Mouse (Mus musculus) right cerebral cortex, postnatal 36 days (tissue): ENCODE results near the gene Ifi27l2a.
"Not testable (repeated sequence)": the region's sequence is repeated elsewhere in the genome, so short reads cannot be mapped to it uniquely, and the experiment has no call there.

Source experiments
- DNase-seq, 2 experiments: peaks; one replicate each; pipeline ENCODE4 v3.0.0; 2022; ENCODE audit warnings: low spot score in 2 of 2, mixed read lengths in 1 of 2

The Ifi27l2a gene

GRCm38 (mm10) chr12:103443524-103443923 is at the start of gene Ifi27l2a:
Gene Ifi27l2a (minus strand): TSS chr12:103443680.
- DNase-seq: no peak

GRCm38 (mm10) chr12:103492767-103493166 is 49.3 kb upstream of the Ifi27l2a start:
- DNase-seq: peak; percentile 32 to 38

GRCm38 (mm10) chr12:103491091-103491730 is 47.7 kb upstream of the Ifi27l2a start:
- DNase-seq: no peak

GRCm38 (mm10) chr12:103487750-103488149 is 44.3 kb upstream of the Ifi27l2a start:
- DNase-seq: no peak

GRCm38 (mm10) chr12:103487276-103487675 is 43.8 kb upstream of the Ifi27l2a start:
- no peak for DNase-seq

- no peak for DNase-seq
These were observed 43.2 kb upstream of the Ifi27l2a start for GRCm38 (mm10) chr12:103486726-103487125.

- DNase-seq: not testable (repeated sequence)
These were observed 40.9 kb upstream of the Ifi27l2a start for GRCm38 (mm10) chr12:103484200-103484972.

GRCm38 (mm10) chr12:103482781-103483180 is 39.3 kb upstream of the Ifi27l2a start:
- DNase-seq: no peak

GRCm38 (mm10) chr12:103481671-103482070 is 38.2 kb upstream of the Ifi27l2a start:
- DNase-seq: no peak

- DNase-seq: no peak
These were observed 34.1 kb upstream of the Ifi27l2a start for GRCm38 (mm10) chr12:103477461-103478015.

GRCm38 (mm10) chr12:103476779-103477389 is 33.4 kb upstream of the Ifi27l2a start:
- DNase-seq: no peak

- no peak for DNase-seq
These were observed 31.0 kb upstream of the Ifi27l2a start for GRCm38 (mm10) chr12:103474481-103474880.

- no peak for DNase-seq
These were observed 13.7 kb upstream of the Ifi27l2a start, which contains the start of gene Ifi27l2b for GRCm38 (mm10) chr12:103457140-103457539. Gene Ifi27l2b (minus strand): TSS chr12:103457223.

- DNase-seq: not testable (repeated sequence)
These were observed 13.2 kb upstream of the Ifi27l2a start for GRCm38 (mm10) chr12:103456727-103457126.

- DNase-seq: no peak
These were observed 9.9 kb upstream of the Ifi27l2a start for GRCm38 (mm10) chr12:103453361-103453760.

- DNase-seq: no peak
These were observed 1.6 kb upstream of the Ifi27l2a start for GRCm38 (mm10) chr12:103445060-103445459.

- DNase-seq: not testable (repeated sequence)
These were observed 781 bp upstream of the Ifi27l2a start for GRCm38 (mm10) chr12:103444261-103444660.

- DNase-seq: no peak
These were observed 5.9 kb downstream of the Ifi27l2a start for GRCm38 (mm10) chr12:103437601-103438000.

GRCm38 (mm10) chr12:103434861-103435260 is 8.6 kb downstream of the Ifi27l2a start:
- DNase-seq: no peak

GRCm38 (mm10) chr12:103433986-103434731 is 9.3 kb downstream of the Ifi27l2a start, which contains the start of gene Ifi27:
Gene Ifi27 (plus strand): TSS chr12:103434211.
- peak in 1 of 2 experiments; percentile 57 for DNase-seq

- no peak for DNase-seq
These were observed 10.1 kb downstream of the Ifi27l2a start for GRCm38 (mm10) chr12:103433430-103433829.
